Mouse (Mus musculus): ENCODE measurements around the gene Akap5. TPM values are rescaled to one million over a fixed set of nuclear protein-coding genes. Genes with fewer than 3 reads are reported as not detected.

The Akap5 gene
- polyA plus RNA-seq (2014; fragmentation: Nextera tagmentation; extraction: Ambion mirVana) = 1.1 and 1.3 TPM in 2 replicates

- Histone ChIP-seq H3K4me3 (ENCODE audit: low read depth, low read length) (peak within 1 kb of the TSS; percentile 61), H3K4me2 (ENCODE audit: low read depth, low read length) (peak within 1 kb of the TSS; percentile 96), H3K36me3 (ENCODE audit: control insufficient read depth, insufficient read depth, low read length) (peaks cover 16% of the 10 kb centered on the region), H3K27ac (replicated peaks; ENCODE audit: low read depth, low read length) (no peak within 1 kb of the TSS), H3K4me1 (ENCODE audit: control insufficient read depth, insufficient read depth, low read length) (no peaks in the 10 kb centered on the region), H3K9ac (ENCODE audit: low read depth, low read length) (peak within 1 kb of the TSS; percentile 66), H3K9me3 (ENCODE audit: control insufficient read depth, low read length) (no peaks in the 10 kb centered on the region), H3K27me3 (replicated peaks; ENCODE audit: control insufficient read depth, insufficient read depth, low read length) (no peaks in the 10 kb centered on the region)
- 2% methylated on average over 38 of the region's 53 CpGs for WGBS
- ATAC-seq (ENCODE audit: low read depth) = peak; percentile 97
- DNase-seq (ENCODE audit: low spot score) = peak; percentile 72
Measured at GRCm38 (mm10) chr12:76324679-76325431, at the start of gene Akap5. Akap5 (plus strand) TSS chr12:76324891.

- peaks cover 52% of the 10 kb centered on the region for H3K36me3 ChIP-seq (ENCODE audit: control insufficient read depth, insufficient read depth, low read length)
Measured at GRCm38 (mm10) chr12:76278209-76278608, 46.5 kb upstream of the Akap5 start.

GRCm38 (mm10) chr12:76280556-76280955 lies 44.1 kb upstream of the Akap5 start:
- peaks cover 57% of the 10 kb centered on the region for H3K36me3 ChIP-seq (ENCODE audit: control insufficient read depth, insufficient read depth, low read length)
- no peak for ATAC-seq (ENCODE audit: low read depth)
- no peaks in the 10 kb centered on the region for H3K27me3 ChIP-seq (replicated peaks; ENCODE audit: control insufficient read depth, insufficient read depth, low read length)
- H3K4me3 ChIP-seq (ENCODE audit: low read depth, low read length) = no peak overlapping the region
- DNase-seq (ENCODE audit: low spot score) = peak; percentile 66
- no peaks in the 10 kb centered on the region for H3K4me1 ChIP-seq (ENCODE audit: control insufficient read depth, insufficient read depth, low read length)
- no peak overlapping the region for H3K27ac ChIP-seq (replicated peaks; ENCODE audit: low read depth, low read length)
- no peaks in the 10 kb centered on the region for H3K9me3 ChIP-seq (ENCODE audit: control insufficient read depth, low read length)
- H3K9ac ChIP-seq (ENCODE audit: low read depth, low read length) = no peak overlapping the region
- WGBS = 86% methylated on average over 9 of the region's 9 CpGs
- H3K4me2 ChIP-seq (ENCODE audit: low read depth, low read length) = no peak overlapping the region

More at GRCm38 (mm10) chr12:76278209-76278608, 46.5 kb upstream of the Akap5 start:
- no peaks in the 10 kb centered on the region for H3K9me3 ChIP-seq (ENCODE audit: control insufficient read depth, low read length)
- H3K4me2 ChIP-seq (ENCODE audit: low read depth, low read length) = no peak overlapping the region
- H3K9ac ChIP-seq (ENCODE audit: low read depth, low read length) = no peak overlapping the region
- no peak for ATAC-seq (ENCODE audit: low read depth)
- H3K27ac ChIP-seq (replicated peaks; ENCODE audit: low read depth, low read length) = no peak overlapping the region
- WGBS = 78% methylated on average over 6 of the region's 6 CpGs
- H3K4me1 ChIP-seq (ENCODE audit: control insufficient read depth, insufficient read depth, low read length) = no peaks in the 10 kb centered on the region
- no peak for DNase-seq (ENCODE audit: low spot score)
- no peaks in the 10 kb centered on the region for H3K27me3 ChIP-seq (replicated peaks; ENCODE audit: control insufficient read depth, insufficient read depth, low read length)
- H3K4me3 ChIP-seq (ENCODE audit: low read depth, low read length) = no peak overlapping the region

GRCm38 (mm10) chr12:76281111-76281660 lies 43.5 kb upstream of the Akap5 start:
- Histone ChIP-seq H3K4me3 (ENCODE audit: low read depth, low read length) (no peak overlapping the region), H3K27ac (replicated peaks; ENCODE audit: low read depth, low read length) (no peak overlapping the region), H3K36me3 (ENCODE audit: control insufficient read depth, insufficient read depth, low read length) (peaks cover 54% of the 10 kb centered on the region), H3K9ac (ENCODE audit: low read depth, low read length) (no peak overlapping the region), H3K4me1 (ENCODE audit: control insufficient read depth, insufficient read depth, low read length) (no peaks in the 10 kb centered on the region), H3K27me3 (replicated peaks; ENCODE audit: control insufficient read depth, insufficient read depth, low read length) (no peaks in the 10 kb centered on the region), H3K9me3 (ENCODE audit: control insufficient read depth, low read length) (no peaks in the 10 kb centered on the region), H3K4me2 (ENCODE audit: low read depth, low read length) (no peak overlapping the region)
- ATAC-seq (ENCODE audit: low read depth) = no peak
- 82% methylated on average over 2 of the region's 2 CpGs for WGBS
- DNase-seq (ENCODE audit: low spot score) = no peak

- no peak overlapping the region for H3K4me3 ChIP-seq (ENCODE audit: low read depth, low read length)
- no peak overlapping the region for H3K4me2 ChIP-seq (ENCODE audit: low read depth, low read length)
- no peaks in the 10 kb centered on the region for H3K27me3 ChIP-seq (replicated peaks; ENCODE audit: control insufficient read depth, insufficient read depth, low read length)
- H3K9ac ChIP-seq (ENCODE audit: low read depth, low read length) = no peak overlapping the region
- peaks cover 50% of the 10 kb centered on the region for H3K36me3 ChIP-seq (ENCODE audit: control insufficient read depth, insufficient read depth, low read length)
- DNase-seq (ENCODE audit: low spot score) = peak; percentile 39
- 47% methylated on average over 4 of the region's 4 CpGs for WGBS
- no peaks in the 10 kb centered on the region for H3K4me1 ChIP-seq (ENCODE audit: control insufficient read depth, insufficient read depth, low read length)
- H3K27ac ChIP-seq (replicated peaks; ENCODE audit: low read depth, low read length) = no peak overlapping the region; the same call in 1 of the 2 replicates
- no peaks in the 10 kb centered on the region for H3K9me3 ChIP-seq (ENCODE audit: control insufficient read depth, low read length)
- no peak for ATAC-seq (ENCODE audit: low read depth)
Measured at GRCm38 (mm10) chr12:76282132-76282531, 42.6 kb upstream of the Akap5 start.

GRCm38 (mm10) chr12:76282532-76283173 lies 42.0 kb upstream of the Akap5 start:
- no peaks in the 10 kb centered on the region for H3K9me3 ChIP-seq (ENCODE audit: control insufficient read depth, low read length)
- no peaks in the 10 kb centered on the region for H3K4me1 ChIP-seq (ENCODE audit: control insufficient read depth, insufficient read depth, low read length)
- 87% methylated on average over 17 of the region's 17 CpGs for WGBS
- no peak overlapping the region for H3K9ac ChIP-seq (ENCODE audit: low read depth, low read length)
- no peak for ATAC-seq (ENCODE audit: low read depth)
- H3K27me3 ChIP-seq (replicated peaks; ENCODE audit: control insufficient read depth, insufficient read depth, low read length) = no peaks in the 10 kb centered on the region
- H3K27ac ChIP-seq (replicated peaks; ENCODE audit: low read depth, low read length) = no peak overlapping the region
- peaks cover 50% of the 10 kb centered on the region for H3K36me3 ChIP-seq (ENCODE audit: control insufficient read depth, insufficient read depth, low read length)
- no peak for DNase-seq (ENCODE audit: low spot score)
- no peak overlapping the region for H3K4me2 ChIP-seq (ENCODE audit: low read depth, low read length)
- no peak overlapping the region for H3K4me3 ChIP-seq (ENCODE audit: low read depth, low read length)

GRCm38 (mm10) chr12:76285418-76285817 lies 39.3 kb upstream of the Akap5 start:
- no peaks in the 10 kb centered on the region for H3K4me1 ChIP-seq (ENCODE audit: control insufficient read depth, insufficient read depth, low read length)
- H3K27me3 ChIP-seq (replicated peaks; ENCODE audit: control insufficient read depth, insufficient read depth, low read length) = no peaks in the 10 kb centered on the region
- no peak for DNase-seq (ENCODE audit: low spot score)
- H3K4me3 ChIP-seq (ENCODE audit: low read depth, low read length) = no peak overlapping the region
- ATAC-seq (ENCODE audit: low read depth) = no peak
- no peak overlapping the region for H3K9ac ChIP-seq (ENCODE audit: low read depth, low read length)
- peaks cover 58% of the 10 kb centered on the region for H3K36me3 ChIP-seq (ENCODE audit: control insufficient read depth, insufficient read depth, low read length)
- 84% methylated on average over 6 of the region's 6 CpGs for WGBS
- H3K9me3 ChIP-seq (ENCODE audit: control insufficient read depth, low read length) = no peaks in the 10 kb centered on the region
- no peak overlapping the region for H3K4me2 ChIP-seq (ENCODE audit: low read depth, low read length)
- no peak overlapping the region for H3K27ac ChIP-seq (replicated peaks; ENCODE audit: low read depth, low read length)

- no peak for ATAC-seq (ENCODE audit: low read depth)
- no peaks in the 10 kb centered on the region for H3K27me3 ChIP-seq (replicated peaks; ENCODE audit: control insufficient read depth, insufficient read depth, low read length)
- no peak overlapping the region for H3K4me2 ChIP-seq (ENCODE audit: low read depth, low read length)
- H3K9ac ChIP-seq (ENCODE audit: low read depth, low read length) = no peak overlapping the region
- WGBS = 83% methylated on average over 8 of the region's 8 CpGs
- H3K36me3 ChIP-seq (ENCODE audit: control insufficient read depth, insufficient read depth, low read length) = peaks cover 61% of the 10 kb centered on the region
- H3K4me1 ChIP-seq (ENCODE audit: control insufficient read depth, insufficient read depth, low read length) = no peaks in the 10 kb centered on the region
- no peaks in the 10 kb centered on the region for H3K9me3 ChIP-seq (ENCODE audit: control insufficient read depth, low read length)
- no peak overlapping the region for H3K4me3 ChIP-seq (ENCODE audit: low read depth, low read length)
- H3K27ac ChIP-seq (replicated peaks; ENCODE audit: low read depth, low read length) = no peak overlapping the region
- DNase-seq (ENCODE audit: low spot score) = no peak
Measured at GRCm38 (mm10) chr12:76287986-76288385, 36.7 kb upstream of the Akap5 start.

Data from embryonic facial prominence, embryonic 14.5 days (tissue).